In genomic region chr19:12026606-12027005, GRCm38 (mm10) we compare ENCODE assay signal across 24 mouse cellular contexts. TPM values are rescaled to one million over a fixed set of nuclear protein-coding genes. Genes with fewer than 3 reads are reported as not detected.
A peak's percentile ranks its signal among the peaks of the same experiment; 100 is the strongest.
DNase-seq lines count a peak whose midpoint lies in the region; ATAC-seq and TF ChIP-seq lines count a peak whose summit lies in the region.
"Had no signal": no experiment of that assay in that cellular context is flagged by ENCODE, and none has a peak within 500 bp of the region (broad histone marks: within the 10 kb centered on the region; RNA-seq: fewer than 3 reads in every experiment).

No protein-coding gene starts in this region.

- DNase-seq in liver, adult 2 months (ENCODE audit: extremely low read depth, low read depth, low spot score) = peak; percentile 15
- DNase-seq in liver, embryonic 11.5 days (ENCODE audit: low spot score) = no peak
- peak; percentile 64 for DNase-seq in CD4-positive, CD25-positive, alpha-beta regulatory T cell, adult 2 months (ENCODE audit: low read depth, low spot score)
- DNase-seq in spleen, adult 18-20 months = no peak
- DNase-seq in forebrain, embryonic 11.5 days (ENCODE audit: low spot score) = no peak
- DNase-seq: adrenal gland, postnatal 25 days; cerebellum, adult 9-10 months; heart, postnatal 4 days; kidney, adult 8-10 months; kidney, postnatal 36 days had no signal

- no peak for ATAC-seq in liver, embryonic 11.5 days (replicated peaks; ENCODE audit: low FRiP score)
- ATAC-seq in megakaryocyte, adult 5-6 weeks (ENCODE audit: poor library complexity, severe bottlenecking) = peak; percentile 61
- no peak for ATAC-seq in forebrain, embryonic 11.5 days (replicated peaks; ENCODE audit: low FRiP score)
- ATAC-seq: lung, postnatal 0 days had no signal

- no peak overlapping the region for H3K27ac ChIP-seq in liver, adult 2 months (replicated peaks; ENCODE audit: insufficient read depth, low read depth, low read length)
- no peak overlapping the region for H3K27ac ChIP-seq in liver, embryonic 11.5 days (ENCODE audit: low read depth, low read length)
- peak overlapping the region; percentile 37; the same call in 1 of the 2 replicates for H3K27ac ChIP-seq in bone marrow macrophage, adult 2 months (ENCODE audit: insufficient read depth, low read depth, low read length)
- H3K27ac ChIP-seq in forebrain, embryonic 11.5 days (ENCODE audit: low read depth, low read length) = no peak overlapping the region
- H3K27ac ChIP-seq: embryonic facial prominence, embryonic 13.5 days; heart, embryonic 13.5 days; liver, embryonic 14.5 days; neural tube, embryonic 12.5 days had no signal

- TF ChIP-seq POLR2A in liver, adult 2 months (IDR thresholded peaks at IDR 0.05; ENCODE audit: extremely low read depth, insufficient read depth, low read length) = no peak
- no peak for TF ChIP-seq POLR2A in bone marrow macrophage, adult 2 months (IDR thresholded peaks at IDR 0.05; ENCODE audit: borderline replicate concordance, low read depth, low read length)

- no peak overlapping the region for H3K9ac ChIP-seq in liver, adult 2 months (ENCODE audit: low read depth, low read length)
- no peak overlapping the region for H3K9ac ChIP-seq in liver, embryonic 11.5 days (ENCODE audit: low read depth, low read length)
- no peak overlapping the region for H3K9ac ChIP-seq in forebrain, embryonic 11.5 days (ENCODE audit: low read length)
- H3K9ac ChIP-seq: embryonic facial prominence, embryonic 13.5 days; heart, embryonic 13.5 days; liver, embryonic 14.5 days; neural tube, embryonic 12.5 days had no signal

- H3K27me3 ChIP-seq in liver, adult 2 months (ENCODE audit: control insufficient read depth, insufficient read depth, low read length) = no peaks in the 10 kb centered on the region
- no peaks in the 10 kb centered on the region for H3K27me3 ChIP-seq in liver, embryonic 11.5 days (replicated peaks; ENCODE audit: control insufficient read depth, insufficient read depth, low read length)
- no peaks in the 10 kb centered on the region for H3K27me3 ChIP-seq in forebrain, embryonic 11.5 days (ENCODE audit: control insufficient read depth, insufficient read depth, low read length)
- H3K27me3 ChIP-seq: embryonic facial prominence, embryonic 13.5 days; heart, embryonic 13.5 days; neural tube, embryonic 12.5 days had no signal

- H3K36me3 ChIP-seq in liver, adult 2 months (ENCODE audit: control insufficient read depth, insufficient read depth, low read length) = no peaks in the 10 kb centered on the region
- H3K36me3 ChIP-seq in liver, embryonic 11.5 days (ENCODE audit: control insufficient read depth, insufficient read depth, low read length) = no peaks in the 10 kb centered on the region
- no peaks in the 10 kb centered on the region for H3K36me3 ChIP-seq in forebrain, embryonic 11.5 days (ENCODE audit: control insufficient read depth, insufficient read depth, low read length)
- H3K36me3 ChIP-seq: embryonic facial prominence, embryonic 13.5 days; heart, embryonic 13.5 days; neural tube, embryonic 12.5 days had no signal

- H3K79me2 ChIP-seq in liver, adult 2 months (ENCODE audit: control insufficient read depth, insufficient read depth, low read length) = no peaks in the 10 kb centered on the region

- H3K9me3 ChIP-seq in liver, embryonic 11.5 days (ENCODE audit: control insufficient read depth, low read length) = no peaks in the 10 kb centered on the region
- H3K9me3 ChIP-seq in forebrain, embryonic 11.5 days (ENCODE audit: control insufficient read depth, low read length) = no peaks in the 10 kb centered on the region
- H3K9me3 ChIP-seq: embryonic facial prominence, embryonic 13.5 days; heart, embryonic 13.5 days; neural tube, embryonic 12.5 days had no signal

- WGBS in liver, adult 2 months = 80% methylated on average over 2 of the region's 2 CpGs
- WGBS in liver, embryonic 11.5 days = 35% methylated on average over 2 of the region's 2 CpGs
- WGBS in forebrain, embryonic 11.5 days = 92% methylated on average over 2 of the region's 2 CpGs

- no peak overlapping the region for H3K4me3 ChIP-seq in liver, adult 2 months (ENCODE audit: insufficient read depth, low read depth, low read length)
- H3K4me3 ChIP-seq in liver, embryonic 11.5 days (ENCODE audit: low read depth, low read length) = no peak overlapping the region
- no peak overlapping the region for H3K4me3 ChIP-seq in bone marrow macrophage, adult 2 months (ENCODE audit: insufficient read depth, low read length)
- no peak overlapping the region for H3K4me3 ChIP-seq in forebrain, embryonic 11.5 days (ENCODE audit: low read depth, low read length)
- H3K4me3 ChIP-seq: embryonic facial prominence, embryonic 13.5 days; heart, embryonic 13.5 days; neural tube, embryonic 12.5 days had no signal

- H3K4me2 ChIP-seq in liver, embryonic 11.5 days = no peak overlapping the region
- no peak overlapping the region for H3K4me2 ChIP-seq in forebrain, embryonic 11.5 days (ENCODE audit: low read depth, low read length, severe bottlenecking)
- H3K4me2 ChIP-seq: embryonic facial prominence, embryonic 13.5 days; heart, embryonic 13.5 days; neural tube, embryonic 12.5 days had no signal

- no peaks in the 10 kb centered on the region for H3K4me1 ChIP-seq in liver, adult 2 months (ENCODE audit: control insufficient read depth, insufficient read depth, low read length)
- H3K4me1 ChIP-seq in liver, embryonic 11.5 days (replicated peaks; ENCODE audit: control insufficient read depth, insufficient read depth, low read length) = no peaks in the 10 kb centered on the region
- H3K4me1 ChIP-seq in bone marrow macrophage, adult 2 months (ENCODE audit: control insufficient read depth, insufficient read depth, low read length) = peaks cover 28% of the 10 kb centered on the region
- no peaks in the 10 kb centered on the region for H3K4me1 ChIP-seq in forebrain, embryonic 11.5 days (replicated peaks; ENCODE audit: control insufficient read depth, insufficient read depth, low read length)
- H3K4me1 ChIP-seq: embryonic facial prominence, embryonic 13.5 days; heart, embryonic 13.5 days; neural tube, embryonic 12.5 days had no signal

- TF ChIP-seq CTCF in liver, adult 2 months (IDR thresholded peaks at IDR 0.05; ENCODE audit: low read depth, low read length) = no peak
- no peak for TF ChIP-seq CTCF in bone marrow macrophage, adult 2 months (IDR thresholded peaks at IDR 0.05; ENCODE audit: low read depth, low read length)

RNA-seq across cellular contexts. Expression of gene Olfr1423, which starts 14.5 kb away (rescaled TPM):
- total RNA-seq in liver, adult 2 months (2014; rRNA removed) = not detected in 2 replicates
- polyA plus RNA-seq in liver, adult 2 months (2012; rRNA removed) = not detected in 2 replicates
- polyA plus RNA-seq in liver, embryonic 11.5 days (2014; fragmentation: Nextera tagmentation; extraction: Ambion mirVana) = 0.03 and 0.06 TPM in 2 replicates
- not detected in 2 replicates for polyA plus RNA-seq in bone marrow macrophage, adult 2 months (2012; ENCODE audit: insufficient read depth, insufficient read length, missing spikeins)
- total RNA-seq in megakaryocyte, adult 5-6 weeks (2015) = 0.02 TPM in 1 of 2 replicates, not detected in the other
- not detected in 2 replicates for total RNA-seq in megakaryocyte, adult 5-6 weeks (2017)
- polyA plus RNA-seq in forebrain, embryonic 11.5 days (2014; fragmentation: Nextera tagmentation; extraction: Ambion mirVana) = not detected in 2 replicates
- total RNA-seq: adrenal gland, postnatal 25 days; heart, postnatal 4 days; left cerebral cortex, adult 18-20 months; midbrain, postnatal 0 days had no signal
- polyA plus RNA-seq: embryonic facial prominence, embryonic 13.5 days; frontal cortex, adult 2 months; gonadal fat pad, adult 2 months; heart, embryonic 13.5 days; limb, embryonic 11.5 days; liver, embryonic 14.5 days; lung, postnatal 0 days; midbrain, postnatal 0 days; neural tube, embryonic 12.5 days; spleen, adult 2 months had no signal

RNA-seq across cellular contexts. Expression of gene Olfr1424, which starts 35.9 kb away (rescaled TPM):
- not detected in 2 replicates for total RNA-seq in liver, adult 2 months (2014; rRNA removed)
- polyA plus RNA-seq in liver, adult 2 months (2012; rRNA removed) = not detected in 2 replicates
- polyA plus RNA-seq in liver, embryonic 11.5 days (2014; fragmentation: Nextera tagmentation; extraction: Ambion mirVana) = 0.17 TPM in 1 of 2 replicates, not detected in the other
- polyA plus RNA-seq in bone marrow macrophage, adult 2 months (2012; ENCODE audit: insufficient read depth, insufficient read length, missing spikeins) = not detected in 2 replicates
- total RNA-seq in megakaryocyte, adult 5-6 weeks (2015) = not detected in 2 replicates
- not detected in 2 replicates for total RNA-seq in megakaryocyte, adult 5-6 weeks (2017)
- not detected in 2 replicates for polyA plus RNA-seq in forebrain, embryonic 11.5 days (2014; fragmentation: Nextera tagmentation; extraction: Ambion mirVana)
- total RNA-seq: adrenal gland, postnatal 25 days; heart, postnatal 4 days; left cerebral cortex, adult 18-20 months; midbrain, postnatal 0 days had no signal
- polyA plus RNA-seq: embryonic facial prominence, embryonic 13.5 days; frontal cortex, adult 2 months; gonadal fat pad, adult 2 months; heart, embryonic 13.5 days; limb, embryonic 11.5 days; liver, embryonic 14.5 days; lung, postnatal 0 days; midbrain, postnatal 0 days; neural tube, embryonic 12.5 days; spleen, adult 2 months; stomach, embryonic 16.5 days had no signal

RNA-seq across cellular contexts. Expression of gene Olfr1425, which starts 50.9 kb away (rescaled TPM):
- not detected in 2 replicates for total RNA-seq in liver, adult 2 months (2014; rRNA removed)
- polyA plus RNA-seq in liver, adult 2 months (2012; rRNA removed) = not detected in 2 replicates
- polyA plus RNA-seq in liver, embryonic 11.5 days (2014; fragmentation: Nextera tagmentation; extraction: Ambion mirVana) = not detected in 2 replicates
- not detected in 2 replicates for polyA plus RNA-seq in bone marrow macrophage, adult 2 months (2012; ENCODE audit: insufficient read depth, insufficient read length, missing spikeins)
- not detected in 2 replicates for total RNA-seq in megakaryocyte, adult 5-6 weeks (2015)
- not detected in 2 replicates for total RNA-seq in megakaryocyte, adult 5-6 weeks (2017)
- polyA plus RNA-seq in forebrain, embryonic 11.5 days (2014; fragmentation: Nextera tagmentation; extraction: Ambion mirVana) = not detected in 2 replicates
- total RNA-seq: adrenal gland, postnatal 25 days; heart, postnatal 4 days; left cerebral cortex, adult 18-20 months; midbrain, postnatal 0 days had no signal
- polyA plus RNA-seq: embryonic facial prominence, embryonic 13.5 days; frontal cortex, adult 2 months; gonadal fat pad, adult 2 months; heart, embryonic 13.5 days; limb, embryonic 11.5 days; liver, embryonic 14.5 days; lung, postnatal 0 days; midbrain, postnatal 0 days; neural tube, embryonic 12.5 days; spleen, adult 2 months; stomach, embryonic 16.5 days had no signal

Comparison
In these comparisons a context has a peak if more than half of its experiments do, and no peak if none do; other contexts are left out.
1. DNase-seq: peak in liver, adult 2 months (single experiment) and CD4-positive, CD25-positive, alpha-beta regulatory T cell, adult 2 months (single experiment); none in liver, embryonic 11.5 days (single experiment), spleen, adult 18-20 months (0 of 2) and forebrain, embryonic 11.5 days (single experiment).